Mouse (Mus musculus) neural tube, embryonic 15.5 days (tissue): ENCODE measurements at regions not wholly inside any gene's neighbourhood (a gene's known extent, or its start where the extent isn't known, plus 50 kb on each side); places are given as distances from the start of the nearest gene placed in this dataset.
"Not testable (repeated sequence)": the region's sequence is repeated elsewhere in the genome, so short reads cannot be mapped to it uniquely, and the experiment has no call there.

Experiments
- ATAC-seq: fragments of 200-750 bp; cut with Nextera tagmentation; 2 replicates; pipeline ENCODE4 v1.8.0; 2017; ENCODE audit warnings: mild to moderate bottlenecking, moderate TSS enrichment, moderate library complexity; ENCODE audit not compliant: low FRiP score
- H3K27ac ChIP-seq: fragments of 300-500 bp; sonication (generic); replicated peaks from 2 replicates; pipeline ENCODE4 v1.5.1; 2015; ENCODE audit warnings: mild to moderate bottlenecking, inconsistent platforms
- H3K27me3 ChIP-seq: fragments of 300-500 bp; sonication (generic); replicated peaks from 2 replicates; pipeline ENCODE4 v1.6.1; 2015; ENCODE audit warnings: inconsistent platforms
- H3K36me3 ChIP-seq: fragments of 300-500 bp; sonication (generic); 2 replicates; pipeline ENCODE4 v1.6.1; 2015; ENCODE audit warnings: inconsistent platforms
- H3K4me1 ChIP-seq: fragments of 300-500 bp; sonication (generic); 2 replicates; pipeline ENCODE4 v1.6.1; 2015; ENCODE audit warnings: inconsistent platforms
- H3K4me2 ChIP-seq: fragments of 300-500 bp; sonication (generic); 2 replicates; pipeline ENCODE4 v1.6.1; 2015; ENCODE audit warnings: inconsistent platforms, mild to moderate bottlenecking, moderate library complexity
- H3K4me3 ChIP-seq: fragments of 300-500 bp; sonication (generic); replicated peaks from 2 replicates; pipeline ENCODE4 v1.5.1; 2015; ENCODE audit warnings: mild to moderate bottlenecking, inconsistent platforms
- H3K9ac ChIP-seq: fragments of 300-500 bp; sonication (generic); replicated peaks from 2 replicates; pipeline ENCODE4 v1.6.1; 2015; ENCODE audit warnings: mild to moderate bottlenecking, inconsistent platforms
- H3K9me3 ChIP-seq: fragments of 300-500 bp; sonication (generic); replicated peaks from 2 replicates; pipeline ENCODE4 v1.6.1; 2016; ENCODE audit warnings: inconsistent platforms
- WGBS: fragments of 180-500 bp; shearing (Covaris S2); methylation state at CpG from one replicate; pipeline ENCODE4 v1.1.7; 2015; ENCODE audit warnings: mixed read lengths; 5-methylcytosine and 5-hydroxymethylcytosine counted together

GRCm38 (mm10) chr3:117061831-117062230 is 93.0 kb upstream of the Palmd start:
- H3K27me3 ChIP-seq: no peaks in the 10 kb centered on the region
- ATAC-seq: no peak
- H3K4me3 ChIP-seq: no peak overlapping the region
- no peaks in the 10 kb centered on the region for H3K36me3 ChIP-seq
- H3K27ac ChIP-seq: no peak overlapping the region
- H3K9me3 ChIP-seq: no peaks in the 10 kb centered on the region
- WGBS: 78% methylated on average over 1 of the region's 1 CpGs
- no peaks in the 10 kb centered on the region for H3K4me1 ChIP-seq
- no peak overlapping the region for H3K9ac ChIP-seq
- no peak overlapping the region for H3K4me2 ChIP-seq

- no peaks in the 10 kb centered on the region for H3K36me3 ChIP-seq
- 73% methylated on average over 6 of the region's 6 CpGs for WGBS
- ATAC-seq: no peak
These were observed 92.4 kb upstream of the Palmd start for GRCm38 (mm10) chr3:117061182-117061581.

GRCm38 (mm10) chr3:117054711-117055110 is 85.9 kb upstream of the Palmd start:
- H3K9me3 ChIP-seq, H3K4me1 ChIP-seq, H3K36me3 ChIP-seq, ATAC-seq, H3K27me3 ChIP-seq, H3K9ac ChIP-seq, H3K27ac ChIP-seq, H3K4me2 ChIP-seq, H3K4me3 ChIP-seq: not testable (repeated sequence)
- 93% methylated on average over 3 of the region's 3 CpGs for WGBS

More at GRCm38 (mm10) chr3:117061182-117061581, 92.4 kb upstream of the Palmd start:
- H3K27me3 ChIP-seq: no peaks in the 10 kb centered on the region
- H3K4me3 ChIP-seq: no peak overlapping the region
- no peak overlapping the region for H3K4me2 ChIP-seq
- H3K9me3 ChIP-seq: no peaks in the 10 kb centered on the region
- H3K27ac ChIP-seq: no peak overlapping the region
- H3K4me1 ChIP-seq: no peaks in the 10 kb centered on the region
- H3K9ac ChIP-seq: no peak overlapping the region

DNA sequence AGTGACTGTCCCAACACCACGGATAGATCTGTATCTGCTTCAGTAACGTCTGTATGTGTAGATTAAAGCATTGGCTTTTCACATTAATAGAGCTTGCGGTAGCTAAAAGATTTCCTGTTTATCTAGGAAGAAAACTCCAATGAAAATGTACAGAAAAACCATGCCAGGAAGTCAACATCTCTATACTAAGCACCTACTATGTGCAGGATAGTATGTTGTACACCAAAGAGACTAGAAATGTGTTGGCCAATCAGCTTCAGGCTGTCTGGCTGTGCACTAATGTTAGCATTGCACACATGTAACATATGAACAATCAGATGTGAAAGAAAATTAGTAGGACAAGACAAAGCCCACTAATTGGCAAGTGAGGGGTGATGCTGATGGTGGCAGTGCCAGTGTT is 82.6 kb upstream of the Palmd start:
- no peaks in the 10 kb centered on the region for H3K27me3 ChIP-seq
- H3K36me3 ChIP-seq: no peaks in the 10 kb centered on the region
- no peak for ATAC-seq
- WGBS: 89% methylated on average over 3 of the region's 3 CpGs
- no peak overlapping the region for H3K4me2 ChIP-seq
- H3K9me3 ChIP-seq: no peaks in the 10 kb centered on the region
- no peak overlapping the region for H3K27ac ChIP-seq
- H3K4me3 ChIP-seq: no peak overlapping the region
- H3K4me1 ChIP-seq: no peaks in the 10 kb centered on the region
- H3K9ac ChIP-seq: no peak overlapping the region

- Histone ChIP-seq H3K9me3 (no peaks in the 10 kb centered on the region), H3K4me2 (no peak overlapping the region), H3K36me3 (no peaks in the 10 kb centered on the region), H3K27ac (no peak overlapping the region), H3K9ac (no peak overlapping the region), H3K27me3 (no peaks in the 10 kb centered on the region), H3K4me1 (no peaks in the 10 kb centered on the region), H3K4me3 (no peak overlapping the region)
- ATAC-seq: no peak
- WGBS: 79% methylated on average over 3 of the region's 3 CpGs
These were observed 82.1 kb upstream of the Palmd start for GRCm38 (mm10) chr3:117050909-117051308.

- Histone ChIP-seq H3K36me3 (no peaks in the 10 kb centered on the region), H3K27me3 (no peaks in the 10 kb centered on the region), H3K4me3 (no peak overlapping the region), H3K4me2 (no peak overlapping the region), H3K9ac (no peak overlapping the region), H3K9me3 (no peaks in the 10 kb centered on the region), H3K27ac (no peak overlapping the region), H3K4me1 (no peaks in the 10 kb centered on the region)
- no peak for ATAC-seq
- 80% methylated on average over 3 of the region's 3 CpGs for WGBS
These were observed 80.6 kb upstream of the Palmd start for GRCm38 (mm10) chr3:117049410-117049809.

- Histone ChIP-seq H3K4me1 (no peaks in the 10 kb centered on the region), H3K9ac (no peak overlapping the region), H3K27ac (no peak overlapping the region), H3K4me2 (no peak overlapping the region), H3K36me3 (no peaks in the 10 kb centered on the region), H3K27me3 (no peaks in the 10 kb centered on the region), H3K9me3 (no peaks in the 10 kb centered on the region), H3K4me3 (no peak overlapping the region)
- 56% methylated on average over 4 of the region's 4 CpGs for WGBS
- ATAC-seq: no peak
These were observed 76.0 kb upstream of the Palmd start for GRCm38 (mm10) chr3:117044809-117045208.

DNA sequence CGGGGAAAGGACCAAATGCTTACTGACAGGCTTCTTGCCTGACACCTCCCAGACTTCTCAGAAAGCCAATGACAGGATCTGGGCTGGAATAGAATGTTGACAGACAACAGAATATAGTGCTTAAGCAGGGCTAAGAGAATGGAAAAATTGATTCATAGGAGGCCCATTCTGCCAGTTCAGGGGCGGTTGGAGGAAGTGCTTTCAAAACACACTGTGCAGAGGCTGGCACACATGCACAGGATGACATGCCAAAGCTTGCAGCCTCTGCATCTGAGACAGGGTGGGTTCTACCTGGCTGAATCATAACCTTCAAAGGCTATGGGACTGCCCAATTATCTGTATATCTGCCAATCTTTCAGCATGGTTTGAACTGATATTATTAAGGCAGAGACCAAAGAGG is 75.5 kb upstream of the Palmd start:
- no peak overlapping the region for H3K9ac ChIP-seq
- no peak overlapping the region for H3K4me3 ChIP-seq
- H3K4me1 ChIP-seq: no peaks in the 10 kb centered on the region
- no peak overlapping the region for H3K4me2 ChIP-seq
- H3K27me3 ChIP-seq: no peaks in the 10 kb centered on the region
- H3K27ac ChIP-seq: no peak overlapping the region
- H3K36me3 ChIP-seq: no peaks in the 10 kb centered on the region
- H3K9me3 ChIP-seq: no peaks in the 10 kb centered on the region
- ATAC-seq: no peak
- 72% methylated on average over 2 of the region's 2 CpGs for WGBS

DNA sequence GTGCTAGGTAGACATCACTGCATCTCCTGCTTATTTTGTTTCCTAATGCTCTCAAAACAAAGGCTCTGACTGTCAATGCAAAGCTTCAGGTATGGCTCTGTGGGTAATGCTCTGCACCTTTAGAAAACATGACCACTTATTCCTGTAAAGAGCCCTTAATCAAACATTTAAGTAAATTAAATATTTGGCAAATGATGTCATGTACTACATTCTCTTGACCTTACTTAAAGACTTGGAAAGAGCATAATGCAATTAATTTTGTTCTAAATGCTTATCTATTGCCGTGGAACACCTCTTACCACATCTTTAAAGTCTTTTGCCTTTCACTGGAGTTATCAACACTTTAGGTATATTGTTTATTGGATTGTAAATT is 70.1 kb upstream of the Palmd start:
- Histone ChIP-seq H3K4me3 (no peak overlapping the region), H3K4me1 (no peaks in the 10 kb centered on the region), H3K9me3 (no peaks in the 10 kb centered on the region), H3K9ac (no peak overlapping the region), H3K36me3 (no peaks in the 10 kb centered on the region), H3K27me3 (no peaks in the 10 kb centered on the region), H3K27ac (no peak overlapping the region), H3K4me2 (no peak overlapping the region)
- WGBS: 93% methylated on average over 1 of the region's 1 CpGs
- no peak for ATAC-seq

- no peak overlapping the region for H3K27ac ChIP-seq
- H3K4me3 ChIP-seq: no peak overlapping the region
- 84% methylated on average over 4 of the region's 4 CpGs for WGBS
- no peaks in the 10 kb centered on the region for H3K4me1 ChIP-seq
- no peaks in the 10 kb centered on the region for H3K27me3 ChIP-seq
- no peak overlapping the region for H3K9ac ChIP-seq
- no peak for ATAC-seq
- H3K4me2 ChIP-seq: no peak overlapping the region
- no peaks in the 10 kb centered on the region for H3K9me3 ChIP-seq
- H3K36me3 ChIP-seq: no peaks in the 10 kb centered on the region
These were observed 69.6 kb upstream of the Palmd start for GRCm38 (mm10) chr3:117038280-117038927.
